Mouse (Mus musculus) heart, postnatal 0 days (tissue): ENCODE measurements at regions not wholly inside any gene's neighbourhood (a gene's known extent, or its start where the extent isn't known, plus 50 kb on each side); places are given as distances from the start of the nearest gene placed in this dataset.

ENCODE experiments used
- CTCF ChIP-seq: IDR thresholded peaks from 2 replicates; pipeline ENCODE4 v1.5.1; 2016; ENCODE audit warnings: antibody characterized with exemption, control low read depth, low read depth
- EP300 ChIP-seq: IDR thresholded peaks from 2 replicates; pipeline ENCODE4 v1.6.1; 2016; ENCODE audit warnings: antibody characterized with exemption, low read depth

DNA sequence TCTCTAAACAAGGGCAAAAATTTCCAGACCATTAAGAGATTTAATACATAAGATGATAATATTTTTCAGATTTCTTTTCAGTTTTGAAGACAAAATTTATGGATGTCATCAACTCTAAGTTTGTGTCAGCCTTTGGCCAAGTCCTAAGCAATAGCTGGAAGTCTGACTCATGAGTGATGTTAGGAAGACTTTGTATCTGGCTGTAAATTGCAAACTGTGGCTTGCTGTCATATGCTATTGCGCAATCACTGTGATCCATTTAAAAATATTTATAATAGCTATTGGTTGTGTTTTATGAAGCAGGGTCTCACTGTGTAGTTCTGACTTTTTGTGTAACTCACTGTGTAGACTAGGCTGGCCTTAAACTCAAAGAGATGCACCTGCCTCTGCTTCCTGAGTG lies 119.1 kb upstream of the Tbx18 start:
- no peak for TF ChIP-seq CTCF
- no peak for TF ChIP-seq EP300
